Mouse (Mus musculus) gastrocnemius, adult 2 months (tissue): ENCODE results near the gene 5031439G07Rik. TPM values are rescaled to one million over a fixed set of nuclear protein-coding genes. Genes with fewer than 3 reads are reported as not detected.
"Not testable (repeated sequence)": the region's sequence is repeated elsewhere in the genome, so short reads cannot be mapped to it uniquely, and the experiment has no call there.

Experiments
- DNase-seq: peaks from one replicate; pipeline ENCODE4 v3.0.0; 2022
- H3K27ac ChIP-seq: fragments of 200-600 bp; 2 replicates; pipeline ENCODE4 v1.8.1; 2022; ENCODE audit warnings: mild to moderate bottlenecking
- H3K4me3 ChIP-seq: fragments of 200-600 bp; 2 replicates; pipeline ENCODE4 v1.8.1; 2022; ENCODE audit warnings: mild to moderate bottlenecking, moderate library complexity
- CTCF ChIP-seq: fragments of 200-600 bp; IDR thresholded peaks from 2 replicates; pipeline ENCODE4 v1.8.1; 2022; ENCODE audit warnings: antibody characterized with exemption, mild to moderate bottlenecking, moderate library complexity
- intact Hi-C: fragments of 180-260 bp; cut with DNase I; formaldehyde crosslinking; loops from one replicate; pipeline ENCODE4 v1.15.1; 2025
- long read RNA-seq, 2 experiments: library from polyadenylated mRNA; stranded (forward); transcript quantifications; one replicate each; pipeline ENCODE4 v2.0.0; 2021
- total RNA-seq, 2 experiments: library from RNA; stranded (reverse); gene quantifications; 2 replicates each; pipeline ENCODE4 v1.2.3; 2021

5031439G07Rik gene
- total RNA-seq, result 100 to 1,000 TPM in 1 of 2 experiments, 10 to 100 TPM in 1; 67.5 to 103 TPM
- long read RNA-seq, experiment 1, full-length matches to known transcripts, result 61 of 78 reads
- long read RNA-seq, experiment 1, partial matches to known transcripts, result 4 of 78 reads
- long read RNA-seq, experiment 1, other reads (novel, unspliced or antisense), result 13 of 78 reads
- long read RNA-seq, experiment 2, full-length matches to known transcripts, result 89 of 120 reads
- long read RNA-seq, experiment 2, partial matches to known transcripts, result 6 of 120 reads
- long read RNA-seq, experiment 2, other reads (novel, unspliced or antisense), result 25 of 120 reads

DNA sequence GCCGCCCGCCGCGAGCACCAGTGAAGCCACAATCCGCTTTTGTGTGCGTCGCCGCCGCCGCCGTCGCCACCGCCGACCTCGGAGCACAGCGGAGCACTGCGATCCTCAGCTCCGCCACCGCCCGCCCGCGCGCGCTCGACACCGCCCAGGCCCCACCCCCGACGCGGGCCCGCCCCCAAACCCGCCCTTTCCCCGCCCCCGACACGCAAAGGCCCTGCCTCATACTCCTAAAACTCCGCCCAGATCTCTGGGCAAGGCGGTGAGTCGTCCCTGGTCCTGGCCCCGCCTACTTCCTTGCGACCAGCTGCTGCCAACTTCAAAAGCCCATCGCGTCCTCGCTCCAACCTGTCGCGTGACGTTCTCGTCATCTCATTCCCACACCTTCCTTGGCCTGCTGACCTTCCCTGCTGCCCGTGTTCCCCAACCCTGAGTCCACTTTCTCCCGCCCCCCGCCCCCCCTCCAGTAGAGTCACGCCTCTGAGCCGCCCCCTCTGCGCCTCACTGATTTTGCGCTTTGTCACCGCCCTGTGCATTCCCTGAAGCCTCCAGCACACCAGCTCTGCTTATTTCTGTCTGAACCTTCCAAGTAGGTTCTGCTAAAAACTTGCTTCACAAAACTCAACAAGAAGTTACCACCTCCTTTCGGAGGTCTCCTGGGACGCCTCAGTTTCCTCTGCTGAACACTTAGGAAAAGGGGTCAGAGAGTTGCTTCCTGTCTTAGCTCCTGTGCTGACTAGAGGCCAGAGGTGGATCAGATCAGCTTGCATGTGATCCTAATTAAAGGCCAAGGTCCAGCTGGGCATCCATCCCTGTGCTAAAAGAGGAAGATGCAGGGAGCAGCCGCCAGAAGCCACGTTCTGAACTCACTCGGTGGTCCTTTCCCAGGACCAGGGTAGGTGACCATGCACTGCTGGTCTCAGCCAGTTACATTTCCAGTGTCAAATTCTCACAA is at the start of gene 5031439G07Rik:
5031439G07Rik (minus strand) TSS at position 678 of the 952 bp plus-strand sequence.
- TF ChIP-seq CTCF, result no peak
- intact Hi-C loops, result loop anchor here (5.0 to 10.0 kb wide), 2 partner anchors 66 to 793 kb away; partner anchors contain the start of genes Gm29666, Nup50 and Samm50
- peak within 1 kb of the TSS; percentile 93 for H3K4me3 ChIP-seq
- peak within 1 kb of the TSS; percentile 95 for H3K27ac ChIP-seq
- DNase-seq, result peak; percentile 95

DNA sequence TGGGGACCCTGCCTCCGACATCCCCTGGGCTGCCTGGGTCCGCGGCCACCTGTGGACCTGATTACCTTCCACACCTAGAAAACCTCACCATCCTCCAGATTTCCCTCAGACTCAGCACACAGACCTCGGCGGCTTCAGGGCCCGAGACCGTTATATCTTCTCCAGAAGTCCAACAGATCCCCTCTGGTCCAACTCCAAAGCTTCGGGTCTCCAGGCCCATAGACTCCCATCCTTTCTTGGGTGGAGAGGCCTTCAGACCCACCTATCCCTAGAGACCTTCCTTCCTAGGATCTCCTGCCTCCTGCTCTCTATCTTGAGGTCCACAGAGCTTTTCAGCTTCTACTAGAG is 49.0 kb upstream of the 5031439G07Rik start:
- peak overlapping the region; percentile 80 for H3K27ac ChIP-seq
- intact Hi-C loops, result loop anchor here (2.0 kb wide), 1 partner anchor 37 kb away; no protein-coding TSS in a partner anchor

DNA sequence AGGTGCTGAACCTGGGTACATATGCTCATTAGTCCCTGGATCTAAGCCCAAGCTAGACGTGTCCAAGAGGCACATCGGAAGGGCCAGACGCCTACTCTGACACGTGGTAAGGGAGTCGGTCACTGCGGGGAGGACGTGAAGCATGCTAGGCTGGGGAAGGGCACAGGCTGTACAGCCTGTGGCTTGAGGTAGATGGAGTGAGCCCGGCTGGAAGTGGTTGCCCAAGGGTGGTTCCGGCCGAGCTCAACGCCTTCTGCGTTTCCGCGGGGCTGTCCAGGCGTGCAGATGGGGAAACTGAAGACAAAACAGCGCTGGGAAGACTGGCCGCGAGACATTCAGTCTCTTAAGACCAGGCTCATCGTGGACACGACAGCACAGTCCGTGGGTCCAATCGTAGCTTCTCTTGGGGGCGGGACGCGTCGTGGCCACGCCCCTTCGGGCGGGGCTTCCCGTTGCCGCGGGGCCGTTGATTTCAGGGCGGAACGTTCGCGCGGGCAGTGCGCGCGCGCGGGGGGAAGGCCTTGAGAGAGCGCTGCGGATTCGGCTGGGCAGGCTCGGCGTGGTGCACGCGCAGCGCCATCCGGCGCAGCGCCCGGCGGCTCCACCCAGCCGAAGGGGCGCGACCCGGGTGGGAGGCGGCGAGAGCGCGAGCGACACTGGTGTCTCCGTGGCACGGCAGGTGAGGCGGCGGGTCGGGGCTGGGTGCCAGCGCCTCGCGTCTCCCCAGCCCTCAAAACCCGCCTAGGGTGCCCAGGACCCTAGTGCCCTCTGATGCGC is 48.4 kb upstream of the 5031439G07Rik start:
- peak overlapping the region; percentile 80 for H3K27ac ChIP-seq
- DNase-seq, result peak; percentile 98
- intact Hi-C loops, result loop anchor here (2.0 kb wide), 1 partner anchor 36 kb away; no protein-coding TSS in a partner anchor
- TF ChIP-seq CTCF, result no peak
- peak overlapping the region; percentile 97 for H3K4me3 ChIP-seq

More for the DNA sequence above, 49.0 kb upstream of the 5031439G07Rik start:
- TF ChIP-seq CTCF, result no peak
- peak overlapping the region; percentile 97 for H3K4me3 ChIP-seq
- DNase-seq, result no peak

DNA sequence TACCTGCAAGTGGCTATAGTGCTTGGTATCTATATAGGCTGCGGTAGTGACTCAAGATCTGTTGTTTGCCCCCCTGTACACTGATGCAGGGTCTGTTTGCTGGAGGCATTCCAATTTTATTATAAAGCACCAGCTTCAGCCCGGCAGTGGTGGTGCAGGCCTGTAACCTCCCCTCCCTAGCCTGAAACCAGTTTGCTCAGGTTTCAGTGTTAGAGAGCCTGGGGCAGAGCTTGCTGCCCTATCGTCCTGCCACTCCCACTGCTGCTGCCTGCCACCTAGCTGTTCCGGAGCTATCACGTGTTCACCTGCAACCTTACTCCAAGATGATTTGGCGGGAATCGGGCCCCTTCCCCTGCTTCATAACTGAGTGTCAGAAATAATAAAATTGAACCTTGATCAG is 45.6 kb upstream of the 5031439G07Rik start:
- H3K4me3 ChIP-seq, intact Hi-C loops, H3K27ac ChIP-seq, DNase-seq: not testable (repeated sequence)

DNA sequence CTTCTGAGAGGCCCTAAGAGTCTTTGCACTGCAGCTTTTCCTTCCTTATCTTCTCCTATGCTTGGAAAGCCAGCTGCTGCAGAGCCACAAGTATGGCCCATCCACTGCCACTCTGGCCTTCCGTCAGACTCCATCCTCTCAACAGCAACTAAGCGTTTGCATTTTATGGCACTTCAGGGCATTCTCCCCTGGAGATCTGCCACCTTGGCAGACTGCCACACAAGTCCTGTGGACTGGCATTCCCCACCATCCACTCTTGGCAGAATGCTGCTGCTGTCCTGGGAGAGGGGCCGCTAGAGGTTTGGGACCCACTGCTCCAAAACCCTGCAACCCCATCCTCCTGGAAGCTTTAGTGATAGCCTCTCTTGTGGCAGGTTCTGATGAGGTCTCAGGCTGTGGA is 43.5 kb upstream of the 5031439G07Rik start:
- intact Hi-C loops, result no loop called here
- no peak for TF ChIP-seq CTCF

DNA sequence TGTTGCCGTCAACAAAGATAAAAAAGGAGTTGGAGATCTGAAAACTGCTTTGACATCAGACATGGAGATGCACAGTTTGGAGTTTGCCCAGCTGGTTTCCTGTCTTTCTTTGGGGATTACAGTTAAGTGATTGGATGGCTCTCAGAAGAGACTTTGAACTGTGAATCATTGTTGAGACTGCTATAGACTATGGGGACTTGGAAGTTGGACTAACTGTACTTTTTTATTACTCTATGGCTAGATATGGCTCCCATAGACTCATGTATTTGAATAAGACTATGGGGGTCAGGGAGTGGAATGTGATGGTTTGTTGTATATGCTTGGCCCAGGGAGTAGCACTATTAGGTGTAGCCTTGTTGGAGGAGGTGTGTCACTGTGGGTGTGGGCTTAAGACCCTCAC is 42.3 kb upstream of the 5031439G07Rik start:
- H3K27ac ChIP-seq, DNase-seq, intact Hi-C loops: not testable (repeated sequence)
- H3K4me3 ChIP-seq, result peak overlapping the region; percentile 19; the same call in 1 of the 2 replicates

More for the DNA sequence above, 43.5 kb upstream of the 5031439G07Rik start:
- no peak overlapping the region for H3K27ac ChIP-seq
- no peak for DNase-seq
- H3K4me3 ChIP-seq, result peak overlapping the region; percentile 3; the same call in 1 of the 2 replicates

DNA sequence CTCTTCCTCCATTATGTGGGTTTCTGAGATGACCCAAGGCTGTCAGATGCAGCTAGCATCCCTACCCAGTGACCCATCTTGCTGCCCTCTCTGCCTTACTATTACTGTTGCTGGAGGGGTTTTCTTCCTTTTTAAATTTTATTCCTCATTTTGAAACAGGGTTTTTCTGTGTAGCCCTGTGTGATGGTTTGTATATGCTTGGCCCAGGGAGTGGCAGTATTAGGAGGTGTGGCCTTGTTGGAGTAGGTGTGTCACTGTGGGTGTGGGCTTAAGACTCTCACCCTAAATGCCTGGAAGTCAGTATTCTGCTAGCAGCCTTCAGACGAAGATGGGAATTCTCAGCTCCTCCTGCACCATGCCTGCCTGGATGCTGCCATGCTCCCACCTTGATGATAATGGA is 40.3 kb upstream of the 5031439G07Rik start, which contains the start of gene Fam118a:
Fam118a (plus strand) TSS at position 301 of the 400 bp plus-strand sequence.
- H3K4me3 ChIP-seq, result 0 out of 2 replicates have a peak within 1 kb of the TSS, but pooled peaks have one; percentile 19
- intact Hi-C loops, H3K27ac ChIP-seq, DNase-seq: not testable (repeated sequence)

DNA sequence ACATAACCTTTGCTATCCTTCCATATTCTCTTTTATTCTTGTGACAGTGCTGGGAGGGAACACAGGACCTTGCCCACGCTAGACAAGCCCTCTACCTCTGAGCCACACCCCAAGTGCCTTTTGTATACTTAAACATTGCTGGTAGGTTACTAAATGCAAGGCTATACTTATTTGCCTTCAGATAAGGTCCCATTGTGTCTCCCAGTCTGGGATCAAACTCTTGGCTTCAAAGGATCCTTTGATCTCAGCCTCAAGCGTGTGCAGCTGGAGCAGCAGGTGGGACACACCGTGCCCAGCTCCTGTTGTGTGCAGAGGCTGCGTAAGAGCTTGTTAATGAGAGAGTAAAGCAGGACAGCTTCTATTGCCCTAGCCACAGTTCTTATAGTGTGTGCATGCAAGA is 39.4 kb upstream of the 5031439G07Rik start:
- no peak for TF ChIP-seq CTCF
- no peak for DNase-seq
- H3K27ac ChIP-seq, result no peak overlapping the region
- intact Hi-C loops, result no loop called here
- H3K4me3 ChIP-seq, result no peak overlapping the region

DNA sequence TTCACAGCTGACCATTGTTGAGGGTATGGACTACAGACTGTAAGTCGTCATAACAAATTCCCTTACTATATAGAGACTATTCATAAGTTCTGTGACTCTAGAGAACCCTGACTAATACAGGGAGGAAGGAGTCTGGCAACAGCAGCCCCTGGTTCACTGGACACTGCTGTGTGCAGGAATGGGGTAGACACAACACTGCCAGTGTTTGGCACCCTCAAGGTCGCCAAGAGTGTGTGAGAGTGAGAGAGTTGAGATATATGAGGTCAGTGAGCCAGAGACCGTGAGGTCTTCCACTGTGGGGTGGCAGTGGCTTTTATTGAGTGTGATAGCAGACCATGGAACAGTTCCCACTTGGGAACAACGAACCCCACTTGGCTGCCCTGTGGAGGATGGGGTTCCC is 37.8 kb upstream of the 5031439G07Rik start:
- intact Hi-C loops, result no loop called here
- Histone ChIP-seq H3K27ac (no peak overlapping the region), H3K4me3 (no peak overlapping the region)
- no peak for DNase-seq
- TF ChIP-seq CTCF, result no peak

DNA sequence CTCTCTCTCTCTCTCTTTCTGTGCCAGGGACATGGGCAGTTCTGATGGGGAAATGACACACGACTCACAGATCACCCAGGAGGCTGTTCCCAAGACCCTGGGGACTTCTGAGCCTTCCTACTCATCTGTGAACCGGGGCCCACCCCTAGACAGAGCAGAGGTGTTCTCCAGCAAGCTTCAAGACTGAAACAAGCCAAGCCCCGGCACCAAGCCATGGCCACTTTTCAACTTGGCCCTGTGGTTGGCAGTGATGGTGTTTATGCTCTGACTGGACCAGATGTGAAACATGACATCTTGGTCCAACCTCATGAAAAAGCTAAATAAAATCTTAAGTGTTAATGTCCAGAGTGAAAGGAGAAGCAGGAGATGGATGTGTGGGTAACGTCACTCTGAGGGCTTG is 33.9 kb upstream of the 5031439G07Rik start:
- DNase-seq, result peak; percentile 57
- no peak overlapping the region for H3K27ac ChIP-seq
- intact Hi-C loops, result no loop called here
- TF ChIP-seq CTCF, result no peak
- H3K4me3 ChIP-seq, result no peak overlapping the region

DNA sequence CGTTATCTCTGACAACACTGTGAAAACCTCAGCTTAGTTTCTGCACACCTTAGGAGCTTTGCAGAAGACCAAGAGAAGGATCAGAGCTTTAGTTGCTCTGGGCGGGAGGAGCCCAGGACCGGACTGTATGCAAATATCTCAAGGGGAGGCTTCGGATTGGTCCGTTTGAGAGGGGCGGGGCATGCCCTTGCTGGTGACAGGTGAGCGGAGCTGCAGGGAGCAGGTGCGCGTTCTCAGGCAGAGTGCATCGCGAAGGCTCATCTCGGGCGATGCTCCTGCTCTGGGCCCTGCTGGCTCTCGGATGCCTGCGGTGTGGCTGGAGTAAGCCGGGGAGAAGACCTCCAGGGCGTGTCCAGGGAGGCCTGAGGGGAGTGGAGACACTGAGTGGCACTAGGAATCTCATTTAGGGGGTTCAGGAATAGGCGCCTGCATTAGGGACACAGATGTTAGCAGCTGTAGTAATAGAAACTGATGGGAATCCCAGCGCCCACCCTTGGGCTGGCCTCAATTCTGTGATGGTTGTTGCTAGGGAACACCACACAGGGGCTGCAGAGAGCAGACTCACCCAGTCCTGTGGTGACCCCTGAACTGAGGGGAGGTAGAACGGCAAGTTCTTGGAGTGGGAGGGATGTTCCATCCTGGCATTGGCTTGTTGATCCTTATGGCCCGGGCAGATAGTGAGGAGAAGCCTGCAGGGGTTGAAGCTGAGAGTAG is 28.8 kb upstream of the 5031439G07Rik start, which contains the start of gene Upk3a:
Upk3a (plus strand) TSS at position 191 of the 714 bp plus-strand sequence.
- peak; percentile 16 for DNase-seq
- TF ChIP-seq CTCF, result no peak
- intact Hi-C loops, result no loop called here
- Histone ChIP-seq H3K27ac (no peak within 1 kb of the TSS), H3K4me3 (no peak within 1 kb of the TSS)
